Mouse (Mus musculus): ENCODE measurements at regions not wholly inside any gene's neighbourhood (a gene's known extent, or its start where the extent isn't known, plus 50 kb on each side); places are given as distances from the start of the nearest gene placed in this dataset.
"Not testable (repeated sequence)": the region's sequence is repeated elsewhere in the genome, so short reads cannot be mapped to it uniquely, and the experiment has no call there.

DNA sequence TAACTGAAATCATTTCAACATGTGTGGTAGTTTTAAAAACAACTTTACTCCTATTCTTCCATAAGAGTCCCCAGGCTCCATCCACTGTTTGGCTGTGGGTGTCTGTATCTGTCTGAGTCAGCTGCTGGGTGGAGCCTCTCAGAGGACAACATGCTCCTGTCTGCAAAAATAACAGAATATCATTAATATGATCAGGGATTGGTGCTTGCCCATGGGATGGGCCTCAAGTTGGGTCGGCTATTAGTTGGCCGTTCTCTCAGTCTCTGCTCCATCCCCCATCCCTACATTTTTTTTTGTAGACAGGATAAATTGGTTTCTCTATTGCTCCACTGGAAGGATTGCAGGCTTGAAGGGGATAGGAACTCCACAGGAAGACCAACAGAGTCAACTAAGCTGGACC lies 108.5 kb upstream of the Fgf16 start:
- DNase-seq (ENCODE audit: low read depth, low spot score), result not testable (repeated sequence)

DNA sequence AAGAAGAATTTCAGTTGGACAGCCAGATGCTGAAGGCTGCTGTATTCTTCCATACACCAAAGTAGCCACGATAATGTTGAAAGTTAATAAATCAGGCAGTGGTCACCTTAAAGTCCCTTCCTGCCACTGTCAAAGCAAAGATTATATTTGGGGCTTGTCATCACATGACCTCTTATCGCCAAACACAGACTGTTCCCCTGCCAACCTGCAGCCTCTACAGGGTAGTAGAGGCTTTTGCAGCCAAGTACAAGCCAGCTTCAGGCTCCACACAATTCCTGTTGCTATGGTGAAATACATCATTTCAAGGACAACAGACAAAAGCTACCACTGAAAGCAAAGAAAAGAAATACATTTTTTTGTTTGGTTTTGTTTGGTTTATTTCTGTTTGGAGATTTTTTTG lies 93.5 kb upstream of the Fgf16 start:
- no peak for DNase-seq (ENCODE audit: low read depth, low spot score)

DNA sequence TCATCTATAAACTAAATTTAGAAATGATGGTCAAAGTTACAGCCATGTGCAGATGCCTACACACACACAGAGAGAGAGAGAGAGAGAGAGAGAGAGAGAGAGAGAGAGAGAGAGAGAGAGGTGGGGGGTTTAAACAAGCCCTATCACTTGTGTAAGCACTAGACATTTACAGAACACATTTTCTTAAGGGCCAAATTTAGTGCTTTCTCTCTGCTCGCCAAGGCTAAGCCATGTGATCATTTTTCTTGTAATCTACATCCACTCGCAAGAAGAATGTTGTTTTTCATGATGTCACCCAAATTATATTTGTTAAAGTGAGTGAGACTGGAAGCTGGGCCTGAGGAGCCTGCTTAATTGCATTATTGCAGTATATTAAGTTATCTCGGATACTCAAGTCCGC lies 92.8 kb upstream of the Fgf16 start:
- DNase-seq (ENCODE audit: low read depth, low spot score), result no peak

DNA sequence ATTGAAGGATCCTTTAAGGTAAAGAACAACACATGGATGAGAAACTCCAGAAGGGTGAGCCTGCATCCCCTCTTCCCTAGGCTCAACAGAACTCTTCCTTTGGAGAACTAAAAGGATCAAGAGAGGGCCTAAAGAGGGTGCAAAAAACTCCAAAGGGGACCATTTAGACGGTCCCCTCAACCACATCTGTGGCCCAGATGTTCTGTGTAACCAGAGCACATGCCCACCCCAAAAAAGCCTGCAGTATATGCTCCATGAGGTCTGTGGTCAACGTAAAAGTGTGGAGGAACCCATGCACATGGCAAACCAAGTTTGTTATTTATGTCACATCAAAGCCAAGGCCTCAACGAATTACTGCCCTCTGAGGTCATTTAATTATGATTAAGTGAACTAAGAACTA lies 89.2 kb upstream of the Fgf16 start:
- DNase-seq (ENCODE audit: low read depth, low spot score), result no peak

DNA sequence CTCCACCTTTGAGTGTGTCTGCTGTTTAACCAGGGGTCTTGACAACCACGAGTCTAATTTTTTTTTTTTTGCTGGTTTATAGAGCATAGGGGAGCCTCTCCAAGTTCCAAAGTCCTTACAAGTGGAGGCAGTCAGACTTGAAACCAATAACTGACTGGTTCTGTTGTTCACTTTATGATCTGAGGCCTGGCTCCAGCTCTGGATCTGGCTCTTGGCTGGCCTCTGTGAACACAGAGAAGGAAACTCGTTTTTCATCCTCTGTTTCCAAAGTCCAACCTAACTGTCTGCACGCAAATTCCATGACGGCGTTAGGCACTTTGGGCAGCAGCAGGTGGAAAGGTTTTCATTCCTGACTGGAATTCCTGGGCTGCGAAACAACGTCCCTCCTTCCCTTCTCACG lies 80.4 kb upstream of the Fgf16 start:
- no peak for DNase-seq (ENCODE audit: low read depth, low spot score)

DNA sequence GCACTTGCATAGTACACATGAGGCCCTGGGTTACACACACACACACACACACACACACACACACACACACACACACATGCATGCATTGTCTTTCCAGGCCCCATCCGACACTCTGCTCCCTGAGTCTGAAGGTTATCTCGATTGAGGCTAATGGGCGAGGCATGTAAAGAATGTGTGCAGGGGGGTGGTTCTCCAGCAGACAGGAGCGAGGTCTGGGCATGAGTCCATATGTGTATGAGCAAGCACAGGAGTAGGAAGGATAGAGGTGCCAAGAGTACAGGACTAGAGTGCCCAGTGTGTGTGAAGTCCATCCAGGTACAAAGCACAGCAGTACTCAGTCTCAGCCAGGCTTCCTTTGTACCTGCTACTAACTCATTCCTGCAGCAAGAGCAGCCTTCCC lies 79.6 kb upstream of the Fgf16 start:
- DNase-seq (ENCODE audit: low read depth, low spot score), result no peak

GRCm38 (mm10) chrX:105710676-105711241 lies 53.3 kb upstream of the Fgf16 start:
- peak; percentile 4 for DNase-seq (ENCODE audit: low read depth, low spot score)
